Mouse (Mus musculus): ENCODE results near the gene Sdr9c7.
"Not testable (repeated sequence)": the region's sequence is repeated elsewhere in the genome, so short reads cannot be mapped to it uniquely, and the experiment has no call there.

Sdr9c7 gene

GRCm38 (mm10) chr10:127898218-127898617 lies at the start of gene Sdr9c7:
Gene Sdr9c7 (plus strand): TSS chr10:127898518.
- no peak for DNase-seq (ENCODE audit: extremely low spot score, low read depth, low spot score)

- no peak for DNase-seq (ENCODE audit: extremely low spot score, low read depth, low spot score)
Measured at GRCm38 (mm10) chr10:127849628-127850027, 48.7 kb upstream of the Sdr9c7 start, which contains the start of gene Rdh19. Gene Rdh19 (plus strand): TSS chr10:127849928.

GRCm38 (mm10) chr10:127856376-127856775 lies 41.9 kb upstream of the Sdr9c7 start:
- DNase-seq (ENCODE audit: extremely low spot score, low read depth, low spot score): no peak

- no peak for DNase-seq (ENCODE audit: extremely low spot score, low read depth, low spot score)
Measured at GRCm38 (mm10) chr10:127864931-127865330, 33.4 kb upstream of the Sdr9c7 start.

- no peak for DNase-seq (ENCODE audit: extremely low spot score, low read depth, low spot score)
Measured at GRCm38 (mm10) chr10:127866232-127866631, 32.1 kb upstream of the Sdr9c7 start, which contains the start of gene Rdh16f2. Gene Rdh16f2 (plus strand): TSS chr10:127866474.

- DNase-seq (ENCODE audit: extremely low spot score, low read depth, low spot score): no peak
Measured at GRCm38 (mm10) chr10:127872484-127872883, 25.8 kb upstream of the Sdr9c7 start.

GRCm38 (mm10) chr10:127877681-127878080 lies 20.6 kb upstream of the Sdr9c7 start:
- no peak for DNase-seq (ENCODE audit: extremely low spot score, low read depth, low spot score)

- no peak for DNase-seq (ENCODE audit: extremely low spot score, low read depth, low spot score)
Measured at GRCm38 (mm10) chr10:127878262-127879057, 19.9 kb upstream of the Sdr9c7 start.

GRCm38 (mm10) chr10:127879155-127879688 lies 19.1 kb upstream of the Sdr9c7 start:
- no peak for DNase-seq (ENCODE audit: extremely low spot score, low read depth, low spot score)

GRCm38 (mm10) chr10:127881041-127881440 lies 17.3 kb upstream of the Sdr9c7 start:
- no peak for DNase-seq (ENCODE audit: extremely low spot score, low read depth, low spot score)

- DNase-seq (ENCODE audit: extremely low spot score, low read depth, low spot score): no peak
Measured at GRCm38 (mm10) chr10:127886551-127886950, 11.8 kb upstream of the Sdr9c7 start.

GRCm38 (mm10) chr10:127886971-127887370 lies 11.3 kb upstream of the Sdr9c7 start:
- DNase-seq (ENCODE audit: extremely low spot score, low read depth, low spot score): no peak

- DNase-seq (ENCODE audit: extremely low spot score, low read depth, low spot score): no peak
Measured at GRCm38 (mm10) chr10:127888605-127889004, 9.7 kb upstream of the Sdr9c7 start, which contains the start of gene Rdh7. Gene Rdh7 (minus strand): TSS chr10:127888817.

- no peak for DNase-seq (ENCODE audit: extremely low spot score, low read depth, low spot score)
Measured at GRCm38 (mm10) chr10:127891481-127891880, 6.8 kb upstream of the Sdr9c7 start.

GRCm38 (mm10) chr10:127893163-127894022 lies 4.9 kb upstream of the Sdr9c7 start:
- DNase-seq (ENCODE audit: extremely low spot score, low read depth, low spot score): not testable (repeated sequence)

GRCm38 (mm10) chr10:127896705-127897104 lies 1.6 kb upstream of the Sdr9c7 start:
- no peak for DNase-seq (ENCODE audit: extremely low spot score, low read depth, low spot score)

GRCm38 (mm10) chr10:127897506-127897905 lies 812 bp upstream of the Sdr9c7 start:
- no peak for DNase-seq (ENCODE audit: extremely low spot score, low read depth, low spot score)

- DNase-seq (ENCODE audit: extremely low spot score, low read depth, low spot score): no peak
Measured at GRCm38 (mm10) chr10:127899783-127900182, 1.5 kb downstream of the Sdr9c7 start.

GRCm38 (mm10) chr10:127901751-127902150 lies 3.4 kb downstream of the Sdr9c7 start:
- no peak for DNase-seq (ENCODE audit: extremely low spot score, low read depth, low spot score)

- no peak for DNase-seq (ENCODE audit: extremely low spot score, low read depth, low spot score)
Measured at GRCm38 (mm10) chr10:127903116-127903515, 4.8 kb downstream of the Sdr9c7 start.

GRCm38 (mm10) chr10:127904718-127905446 lies 6.6 kb downstream of the Sdr9c7 start:
- DNase-seq (ENCODE audit: extremely low spot score, low read depth, low spot score): no peak

All from hindlimb bud, embryonic 11.5 days (tissue).